Mouse (Mus musculus) lung, embryonic 14.5 days (tissue): Measurements from ENCODE around the gene Mis18a. TPM values are rescaled to one million over a fixed set of nuclear protein-coding genes. Genes with fewer than 3 reads are reported as not detected.
A peak's percentile ranks its signal among the peaks of the same experiment; 100 is the strongest.

Source experiments
- ATAC-seq: fragments of 200-750 bp; cut with Nextera tagmentation; 2 replicates; pipeline ENCODE4 v1.8.0; 2017; ENCODE audit warnings: mild to moderate bottlenecking, moderate TSS enrichment, moderate library complexity; ENCODE audit not compliant: insufficient read depth
- DNase-seq: peaks from one replicate; pipeline ENCODE4 v3.0.0-alpha.2; 2015
- H3K27ac ChIP-seq: fragments of 300-500 bp; sonication (generic); 2 replicates; pipeline ENCODE4 v1.5.1; 2014; ENCODE audit warnings: low read depth, mild to moderate bottlenecking, moderate library complexity
- H3K27me3 ChIP-seq: fragments of 300-500 bp; sonication (generic); 2 replicates; pipeline ENCODE4 v1.6.1; 2014; ENCODE audit warnings: low read length, control low read depth; ENCODE audit not compliant: insufficient read depth
- H3K36me3 ChIP-seq: fragments of 300-500 bp; sonication (generic); 2 replicates; pipeline ENCODE4 v1.6.1; 2014; ENCODE audit warnings: control low read depth; ENCODE audit not compliant: insufficient read depth
- H3K4me1 ChIP-seq: fragments of 300-500 bp; sonication (generic); 2 replicates; pipeline ENCODE4 v1.6.1; 2014; ENCODE audit warnings: antibody characterized with exemption, control low read depth; ENCODE audit not compliant: insufficient read depth
- H3K4me2 ChIP-seq: fragments of 300-500 bp; sonication (generic); 2 replicates; pipeline ENCODE4 v1.6.1; 2014; ENCODE audit warnings: mild to moderate bottlenecking
- H3K4me3 ChIP-seq: fragments of 300-500 bp; sonication (generic); 2 replicates; pipeline ENCODE4 v1.5.1; 2014; ENCODE audit warnings: low read depth, low read length
- H3K9ac ChIP-seq: fragments of 300-500 bp; sonication (generic); 2 replicates; pipeline ENCODE4 v1.6.1; 2014
- H3K9me3 ChIP-seq: fragments of 300-500 bp; sonication (generic); 2 replicates; pipeline ENCODE4 v1.6.1; 2016; ENCODE audit warnings: low read depth, low read length, control low read depth
- CTCF ChIP-seq: IDR thresholded peaks from 2 replicates; pipeline ENCODE4 v1.5.1; 2016; ENCODE audit warnings: antibody characterized with exemption, low read depth
- WGBS: fragments of 180-500 bp; shearing (Covaris S2); extraction: QIAGEN DNeasy Blood & Tissue Kit; methylation state at CpG from one replicate; pipeline ENCODE4 v1.1.7; 2014; 5-methylcytosine and 5-hydroxymethylcytosine counted together
- polyA plus RNA-seq: library from polyadenylated mRNA; unstranded; fragments of >200 nt; fragmentation: Nextera tagmentation; extraction: Ambion mirVana; gene quantifications from 2 replicates; pipeline ENCODE4 v1.2.1, GENCODE M21; 2014

The Mis18a gene
- 84.8 and 86.2 TPM in 2 replicates for polyA plus RNA-seq

DNA sequence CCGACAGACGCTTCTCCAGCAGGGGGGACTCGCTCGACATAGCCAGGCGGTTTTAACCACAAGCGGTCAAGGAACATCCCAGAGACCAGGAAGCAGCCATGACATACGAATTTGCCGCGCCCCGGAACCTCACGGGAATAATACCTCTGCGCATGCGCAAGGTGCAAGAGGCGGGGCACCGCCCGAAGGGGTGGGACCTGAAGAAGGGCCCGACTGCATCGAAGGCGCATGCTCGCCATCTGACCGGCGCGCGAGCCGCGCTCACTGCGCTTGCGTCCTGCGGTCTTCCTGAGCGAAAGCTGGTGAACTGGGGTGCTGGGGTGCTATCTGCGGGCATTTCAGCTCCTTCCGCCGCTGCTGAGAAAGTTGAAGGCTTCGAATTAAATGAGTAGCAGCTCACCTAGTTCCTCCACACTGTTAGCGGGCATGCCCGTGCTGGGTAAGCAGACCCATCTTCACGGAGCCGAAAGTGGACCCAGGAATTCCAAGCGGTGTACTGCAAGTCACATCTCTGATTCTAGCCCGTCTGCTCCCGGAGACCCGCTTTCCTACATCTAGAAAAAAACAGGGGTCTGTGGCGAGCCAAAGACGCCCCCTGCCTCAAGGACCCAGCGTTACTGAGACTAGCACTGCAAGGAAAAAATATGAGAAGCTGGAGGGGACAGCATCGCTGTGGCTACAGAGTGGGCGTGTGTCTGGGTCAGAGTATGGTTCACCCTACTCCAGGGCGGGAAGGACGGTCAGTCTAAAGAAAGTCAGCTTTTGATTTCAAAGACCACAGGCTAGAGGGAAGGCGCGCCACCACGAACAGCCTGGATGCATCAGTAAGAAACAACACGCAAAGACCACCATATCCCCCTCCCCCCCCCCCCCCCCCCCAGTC, at the start of gene Mis18a:
Gene Mis18a (minus strand): TSS at position 172 of the 883 bp plus-strand sequence.
- Histone ChIP-seq H3K27me3 (no peaks in the 10 kb centered on the region), H3K4me3 (peak within 1 kb of the TSS; percentile 88), H3K36me3 (peaks cover 6% of the 10 kb centered on the region; the same call in 1 of the 2 replicates), H3K4me2 (peak within 1 kb of the TSS; percentile 88), H3K27ac (peak within 1 kb of the TSS; percentile 68), H3K9ac (peak within 1 kb of the TSS; percentile 80), H3K9me3 (peaks cover 3% of the 10 kb centered on the region; the same call in 1 of the 2 replicates), H3K4me1 (0 out of 2 replicates have a peak, but pooled peaks cover 5% of the 10 kb centered on the region)
- ATAC-seq (peak; percentile 97), DNase-seq (peak; percentile 99)
- TF ChIP-seq CTCF: peak; percentile 42
- 1% methylated on average over 53 of the region's 53 CpGs for WGBS

DNA sequence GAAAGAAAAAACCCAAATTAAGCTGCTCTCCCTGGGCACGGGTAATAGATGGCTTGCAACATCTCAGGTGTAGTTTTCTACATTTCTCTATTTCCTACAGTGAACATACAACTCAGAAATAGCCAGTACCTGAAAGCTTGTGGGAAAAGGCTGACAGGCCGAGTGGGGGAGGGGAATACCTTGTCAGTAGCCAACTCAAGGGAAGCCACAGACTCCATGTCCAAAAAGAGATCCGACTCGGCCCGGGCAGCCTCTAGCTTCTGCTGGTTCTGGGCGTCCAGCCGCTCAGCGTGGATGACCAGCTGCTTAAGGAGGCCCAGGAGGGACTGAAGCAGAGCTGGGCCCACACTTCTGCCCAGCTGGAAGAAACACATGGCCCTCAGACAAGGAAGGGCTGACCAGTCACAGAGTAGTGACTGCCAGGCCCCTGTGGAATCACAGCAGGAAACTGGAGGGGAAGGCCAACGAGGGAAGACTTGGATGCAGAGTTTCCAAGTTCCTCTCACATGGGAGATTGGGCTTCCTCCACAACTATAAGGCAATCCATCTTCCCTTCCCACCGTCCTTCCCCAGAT, 48.8 kb upstream of the Mis18a start:
- Histone ChIP-seq H3K27me3 (no peaks in the 10 kb centered on the region), H3K4me1 (no peaks in the 10 kb centered on the region), H3K9me3 (no peaks in the 10 kb centered on the region), H3K36me3 (peaks cover 74% of the 10 kb centered on the region), H3K4me3 (no peak overlapping the region), H3K4me2 (no peak overlapping the region), H3K9ac (no peak overlapping the region), H3K27ac (no peak overlapping the region)
- ATAC-seq: no peak
- DNase-seq: no peak
- WGBS: 74% methylated on average over 10 of the region's 10 CpGs
- no peak for TF ChIP-seq CTCF

DNA sequence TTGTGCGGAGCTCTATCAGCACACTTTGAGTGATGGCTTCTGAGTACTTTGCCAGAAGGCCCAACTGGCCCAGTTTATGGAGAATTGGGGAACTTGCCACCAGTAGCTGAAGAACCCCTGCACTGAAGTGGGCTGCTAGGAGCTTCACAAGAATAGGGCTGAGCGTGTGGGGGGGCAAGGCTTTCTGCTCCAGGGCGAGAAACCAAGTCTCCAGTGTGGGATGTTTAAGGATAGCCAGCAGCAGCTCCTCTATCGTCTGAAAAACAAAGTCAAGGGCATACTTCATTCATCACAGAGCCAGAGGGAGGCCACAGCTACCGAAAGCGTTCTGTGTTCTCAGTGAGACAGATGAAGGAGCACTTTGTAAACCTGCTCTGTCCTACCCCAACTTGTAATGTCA, 47.4 kb upstream of the Mis18a start:
- 86% methylated on average over 6 of the region's 6 CpGs for WGBS
- Histone ChIP-seq H3K9me3 (no peaks in the 10 kb centered on the region), H3K27me3 (no peaks in the 10 kb centered on the region), H3K27ac (no peak overlapping the region), H3K4me3 (no peak overlapping the region), H3K4me2 (no peak overlapping the region), H3K36me3 (peaks cover 73% of the 10 kb centered on the region), H3K4me1 (no peaks in the 10 kb centered on the region), H3K9ac (no peak overlapping the region)
- no peak for TF ChIP-seq CTCF
- ATAC-seq: no peak
- DNase-seq: no peak

DNA sequence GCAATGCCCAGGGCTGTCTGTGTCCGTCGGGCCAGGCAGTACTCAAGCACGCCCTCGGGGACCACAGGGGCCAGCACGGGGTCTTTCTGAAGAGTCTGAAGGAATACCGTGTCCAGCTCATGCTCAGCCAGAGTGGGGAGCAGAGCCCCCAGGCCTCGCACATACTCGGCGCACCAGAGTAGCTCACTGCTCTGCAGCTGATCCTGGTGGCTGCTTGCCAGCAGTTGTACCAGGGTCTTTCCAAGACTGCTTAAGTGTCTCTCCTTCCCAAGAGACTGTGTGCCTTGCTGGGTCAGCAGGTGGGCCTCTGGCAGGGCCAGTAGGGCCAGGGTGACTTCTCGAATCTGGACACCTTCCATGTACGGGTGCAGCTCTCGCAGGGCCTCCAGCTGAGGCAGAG, 47.0 kb upstream of the Mis18a start:
- Histone ChIP-seq H3K27ac (no peak overlapping the region), H3K9me3 (no peaks in the 10 kb centered on the region), H3K9ac (no peak overlapping the region), H3K36me3 (peaks cover 73% of the 10 kb centered on the region), H3K4me2 (no peak overlapping the region), H3K4me1 (no peaks in the 10 kb centered on the region), H3K4me3 (no peak overlapping the region), H3K27me3 (no peaks in the 10 kb centered on the region)
- ATAC-seq (no peak), DNase-seq (no peak)
- WGBS: 92% methylated on average over 12 of the region's 12 CpGs
- no peak for TF ChIP-seq CTCF

DNA sequence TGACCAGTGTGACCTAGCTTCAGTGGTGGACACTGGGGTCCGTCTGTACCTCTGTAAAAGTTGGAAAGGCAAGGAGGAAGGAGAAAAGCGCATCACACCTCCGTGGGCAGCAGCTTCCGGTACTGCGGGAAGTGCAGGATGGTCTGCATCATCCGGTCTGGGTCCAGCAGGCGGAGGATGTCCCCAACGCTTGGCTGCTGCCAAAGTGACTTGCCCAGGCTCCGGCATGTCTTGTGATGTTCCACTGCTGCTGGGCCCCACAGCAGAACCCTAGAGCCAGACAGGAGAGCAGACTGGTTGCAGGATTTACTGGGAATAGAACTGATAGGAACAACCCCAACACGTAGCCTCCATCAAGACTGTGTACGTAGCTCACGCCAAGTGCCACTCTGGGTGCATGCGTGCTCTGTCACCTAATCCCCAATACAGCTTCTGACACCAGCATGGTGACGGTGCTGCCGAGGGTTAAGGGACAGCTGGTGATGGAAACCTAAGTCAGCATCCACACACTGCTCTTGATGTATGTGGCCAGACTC, 39.8 kb upstream of the Mis18a start:
- WGBS: 66% methylated on average over 15 of the region's 15 CpGs
- no peaks in the 10 kb centered on the region for H3K4me1 ChIP-seq
- no peaks in the 10 kb centered on the region for H3K27me3 ChIP-seq
- no peaks in the 10 kb centered on the region for H3K9me3 ChIP-seq
- DNase-seq: peak; percentile 61
- ATAC-seq: peak; percentile 84
- no peak overlapping the region for H3K27ac ChIP-seq
- H3K36me3 ChIP-seq: peaks cover 61% of the 10 kb centered on the region
- TF ChIP-seq CTCF: no peak
- H3K4me2 ChIP-seq: no peak overlapping the region
- no peak overlapping the region for H3K4me3 ChIP-seq
- H3K9ac ChIP-seq: no peak overlapping the region

DNA sequence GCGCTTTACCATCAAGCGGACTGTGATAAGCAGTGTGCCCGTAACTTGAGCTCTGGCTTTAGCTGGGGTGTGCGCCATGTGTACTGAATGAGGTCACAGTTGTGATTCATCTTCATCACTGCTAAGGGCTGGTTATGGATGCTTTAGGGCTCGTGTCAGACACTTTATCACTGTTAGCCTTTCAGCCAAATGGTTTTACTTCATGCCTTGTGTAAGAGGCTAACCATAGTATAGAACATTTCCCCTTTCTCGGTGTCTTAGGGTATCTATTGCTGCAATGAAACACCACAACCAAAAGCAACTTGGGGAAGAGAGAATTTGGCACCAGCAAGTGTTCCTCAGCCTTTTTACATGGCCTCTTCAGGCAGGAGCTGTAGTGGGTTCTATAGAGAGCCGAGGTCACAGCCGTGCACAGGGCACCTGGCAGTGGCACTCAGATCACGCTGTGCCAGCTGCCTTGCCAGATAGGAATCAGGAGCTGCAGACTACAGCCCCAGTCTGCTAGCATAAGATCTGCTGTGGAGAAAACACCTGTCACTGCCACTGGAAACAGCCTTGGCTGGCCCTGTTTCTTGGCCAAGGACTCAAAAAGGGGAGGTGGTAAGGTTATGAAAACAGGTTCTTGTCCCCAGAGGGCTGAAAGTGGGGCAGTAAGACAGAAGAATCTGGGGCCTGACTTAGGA, 38.1 kb upstream of the Mis18a start:
- no peak overlapping the region for H3K4me2 ChIP-seq
- no peak overlapping the region for H3K4me3 ChIP-seq
- H3K9ac ChIP-seq: no peak overlapping the region
- TF ChIP-seq CTCF: no peak
- DNase-seq (no peak), ATAC-seq (no peak)
- peaks cover 64% of the 10 kb centered on the region for H3K36me3 ChIP-seq
- no peaks in the 10 kb centered on the region for H3K9me3 ChIP-seq
- no peaks in the 10 kb centered on the region for H3K4me1 ChIP-seq
- H3K27me3 ChIP-seq: no peaks in the 10 kb centered on the region
- WGBS: 73% methylated on average over 9 of the region's 9 CpGs
- H3K27ac ChIP-seq: no peak overlapping the region
